Mouse (Mus musculus): ENCODE results near the gene Wif1. TPM values are rescaled to one million over a fixed set of nuclear protein-coding genes. Genes with fewer than 3 reads are reported as not detected.

The Wif1 gene
- polyA plus RNA-seq, 2 experiments from 2014 or later: not detected

DNA sequence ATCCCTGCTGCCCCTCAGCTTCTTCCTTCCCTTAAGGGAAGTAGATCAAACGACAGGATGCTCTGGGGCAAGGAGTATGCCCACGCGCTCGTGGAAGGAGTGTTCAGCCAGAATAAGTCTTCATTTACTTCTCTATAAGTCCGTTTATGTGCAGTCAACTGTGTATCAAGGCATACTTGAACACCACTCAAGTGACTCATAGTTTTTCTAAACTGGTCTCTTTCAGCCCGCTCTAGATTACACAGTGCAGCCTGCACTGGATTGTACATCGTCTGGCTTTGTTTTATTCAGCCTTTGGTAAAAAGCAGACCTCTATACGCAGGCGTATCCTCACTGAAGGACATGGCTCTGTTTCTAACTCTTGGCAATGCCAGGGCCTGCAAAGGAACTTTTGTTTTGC, 46.7 kb downstream of the Wif1 start:
- ATAC-seq: no peak

GRCm38 (mm10) chr10:121082881-121083280, 49.1 kb downstream of the Wif1 start:
- no peak for ATAC-seq

DNA sequence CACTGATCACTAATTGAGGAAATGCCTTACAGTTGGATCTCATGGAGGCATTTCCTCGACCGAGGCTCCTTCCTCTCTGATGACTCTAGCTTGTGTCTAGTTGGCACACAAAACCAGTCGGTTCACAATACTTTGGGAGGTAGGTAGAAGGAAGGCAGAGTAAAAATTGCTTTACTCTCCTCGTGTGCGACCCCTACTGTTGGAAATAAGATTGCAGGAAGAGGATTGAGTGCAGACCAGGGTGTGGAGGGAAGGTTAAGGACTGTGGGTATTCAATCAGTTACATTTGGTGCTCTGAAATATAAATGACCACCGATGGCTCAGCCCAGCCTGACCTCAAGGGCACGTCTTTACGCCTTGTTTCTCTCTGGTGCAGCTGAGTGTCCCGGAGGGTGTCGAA, 49.8 kb downstream of the Wif1 start:
- no peak for ATAC-seq

- ATAC-seq: no peak
Observed at GRCm38 (mm10) chr10:121088679-121089078, 54.9 kb downstream of the Wif1 start.

DNA sequence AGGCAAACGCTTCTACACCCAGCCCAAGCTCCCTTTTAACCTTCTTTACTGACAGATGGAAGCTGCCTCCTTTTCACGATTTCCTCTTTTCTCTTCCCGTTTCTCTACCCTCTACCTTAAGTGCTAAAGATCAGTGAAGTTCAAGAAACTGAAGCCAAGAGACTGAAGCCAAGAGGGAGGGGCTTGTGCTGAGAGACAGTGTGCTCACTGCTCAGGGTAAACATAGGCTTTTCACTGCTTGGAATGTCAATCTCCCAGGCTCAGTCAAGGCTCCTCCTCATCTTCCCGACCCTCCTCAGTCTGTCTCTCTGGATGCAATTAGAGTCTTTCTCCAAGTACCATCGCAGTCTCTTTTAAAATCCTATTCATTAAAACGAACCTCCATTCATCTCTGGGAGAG, 55.6 kb downstream of the Wif1 start:
- ATAC-seq: no peak

GRCm38 (mm10) chr10:121090006-121090405, 56.2 kb downstream of the Wif1 start:
- ATAC-seq: no peak

DNA sequence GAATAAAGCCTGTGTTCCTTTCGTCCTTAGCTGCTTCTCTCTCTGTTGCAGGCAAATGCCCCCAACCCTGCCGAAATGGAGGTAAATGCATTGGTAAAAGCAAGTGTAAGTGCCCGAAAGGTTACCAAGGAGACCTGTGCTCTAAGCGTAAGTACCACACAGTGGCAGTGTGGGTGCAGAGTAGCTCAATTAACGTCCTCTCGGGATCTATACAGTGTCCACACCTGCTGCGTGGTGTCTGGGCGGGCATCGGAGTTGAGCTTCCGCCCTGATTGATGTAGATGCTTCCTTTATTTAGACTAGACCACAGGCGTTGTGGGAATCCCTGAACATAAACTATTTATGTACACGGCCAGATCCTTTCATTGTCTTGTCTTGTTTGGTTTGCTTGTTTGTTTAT, 62.2 kb downstream of the Wif1 start:
- ATAC-seq: no peak

DNA sequence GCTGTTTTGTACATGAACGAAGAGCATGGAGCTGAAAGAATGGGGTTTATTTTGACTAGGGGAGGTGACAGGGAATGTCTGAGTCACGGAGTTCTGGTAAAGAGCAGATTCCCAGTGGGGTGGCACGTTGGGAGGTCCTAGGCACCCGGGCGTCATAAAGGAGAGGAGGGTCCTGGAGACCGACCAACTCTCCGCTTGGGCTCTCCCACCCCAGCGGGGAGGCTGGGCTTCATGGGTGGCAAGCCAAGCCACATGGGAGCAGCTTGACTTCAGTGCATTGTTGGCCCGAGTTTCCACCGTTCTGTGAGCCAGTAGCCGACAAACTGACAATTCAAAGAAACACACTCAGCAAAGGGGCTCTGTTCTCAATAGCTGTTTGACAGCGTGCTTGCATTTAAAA, 64.5 kb downstream of the Wif1 start:
- ATAC-seq: no peak

DNA sequence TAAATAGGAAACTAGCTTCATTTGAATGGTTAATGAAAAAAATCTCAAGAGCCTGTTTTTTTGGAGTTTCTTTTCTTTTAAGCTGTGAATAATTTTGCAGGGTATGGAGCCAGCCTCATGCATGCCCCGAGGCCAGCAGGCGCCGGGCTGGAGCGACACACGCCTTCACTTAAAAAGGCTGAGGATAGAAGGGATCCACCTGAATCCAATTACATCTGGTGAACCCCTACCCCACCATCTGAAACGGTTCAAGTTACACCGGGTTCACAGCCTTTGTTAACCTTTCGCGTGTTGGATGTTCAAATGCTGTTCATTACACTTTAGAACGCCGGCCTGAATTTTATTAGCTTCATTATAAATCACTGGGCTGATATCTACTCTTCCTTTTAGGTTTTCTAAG, 65.9 kb downstream of the Wif1 start:
- no peak for ATAC-seq

DNA sequence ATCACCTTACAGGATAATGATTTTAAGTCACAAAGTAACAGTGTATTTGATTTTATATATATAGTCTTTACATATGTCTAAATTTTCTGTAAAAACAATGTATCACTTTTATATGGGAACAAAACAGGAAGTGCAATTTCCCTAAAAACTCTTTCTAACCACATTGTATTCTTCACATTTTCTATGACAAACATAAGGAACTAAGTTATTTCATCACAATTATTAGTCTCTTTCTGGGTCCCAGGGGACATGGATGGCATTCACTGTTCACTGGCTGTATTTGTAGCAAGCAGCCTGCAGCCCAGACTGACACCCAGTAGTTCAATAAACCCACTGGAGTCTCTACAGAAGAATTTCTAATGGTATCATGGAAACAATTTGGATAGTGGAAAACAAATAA, 82.4 kb downstream of the Wif1 start:
- no peak for ATAC-seq

DNA sequence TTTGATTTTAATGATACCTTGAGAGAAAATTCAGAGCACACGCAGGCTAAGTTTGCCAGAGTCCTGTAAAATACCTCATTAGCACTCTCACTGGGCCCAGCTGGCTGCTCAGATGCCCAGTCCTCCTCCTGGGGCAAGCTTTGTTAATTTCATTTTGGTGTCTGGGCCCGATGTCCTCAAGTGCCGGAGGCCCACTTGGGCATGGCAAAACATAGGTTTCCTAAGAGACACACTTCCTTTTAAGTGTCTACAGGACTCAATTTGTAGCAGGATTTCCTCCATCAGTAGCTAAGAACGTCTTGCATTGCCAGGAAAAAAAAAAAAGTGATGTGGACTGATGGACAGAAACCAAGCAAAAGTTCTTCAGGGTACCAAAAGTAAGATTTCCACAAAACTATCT, 82.9 kb downstream of the Wif1 start:
- ATAC-seq: no peak

DNA sequence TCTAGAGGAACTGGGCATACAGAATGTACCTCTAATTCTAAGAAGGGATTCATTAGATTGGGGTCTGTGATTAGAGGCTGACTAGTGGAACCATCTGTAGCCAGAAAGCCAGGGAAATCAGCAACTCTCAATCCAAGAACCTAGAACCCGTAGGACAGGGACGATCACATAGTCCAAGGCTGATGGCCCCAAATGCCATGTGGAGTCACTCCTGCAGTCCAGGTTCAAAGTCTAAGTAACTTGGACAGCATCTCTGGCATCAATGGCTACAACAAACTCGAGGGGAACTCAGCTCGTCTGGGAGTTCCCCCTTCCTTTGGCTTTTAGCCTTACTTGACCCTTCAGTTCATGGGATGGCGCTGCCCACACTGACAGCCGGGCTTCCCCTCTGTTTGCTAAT, 87.0 kb downstream of the Wif1 start:
- no peak for ATAC-seq

- ATAC-seq: no peak
Observed at GRCm38 (mm10) chr10:121124481-121124880, 90.7 kb downstream of the Wif1 start.

DNA sequence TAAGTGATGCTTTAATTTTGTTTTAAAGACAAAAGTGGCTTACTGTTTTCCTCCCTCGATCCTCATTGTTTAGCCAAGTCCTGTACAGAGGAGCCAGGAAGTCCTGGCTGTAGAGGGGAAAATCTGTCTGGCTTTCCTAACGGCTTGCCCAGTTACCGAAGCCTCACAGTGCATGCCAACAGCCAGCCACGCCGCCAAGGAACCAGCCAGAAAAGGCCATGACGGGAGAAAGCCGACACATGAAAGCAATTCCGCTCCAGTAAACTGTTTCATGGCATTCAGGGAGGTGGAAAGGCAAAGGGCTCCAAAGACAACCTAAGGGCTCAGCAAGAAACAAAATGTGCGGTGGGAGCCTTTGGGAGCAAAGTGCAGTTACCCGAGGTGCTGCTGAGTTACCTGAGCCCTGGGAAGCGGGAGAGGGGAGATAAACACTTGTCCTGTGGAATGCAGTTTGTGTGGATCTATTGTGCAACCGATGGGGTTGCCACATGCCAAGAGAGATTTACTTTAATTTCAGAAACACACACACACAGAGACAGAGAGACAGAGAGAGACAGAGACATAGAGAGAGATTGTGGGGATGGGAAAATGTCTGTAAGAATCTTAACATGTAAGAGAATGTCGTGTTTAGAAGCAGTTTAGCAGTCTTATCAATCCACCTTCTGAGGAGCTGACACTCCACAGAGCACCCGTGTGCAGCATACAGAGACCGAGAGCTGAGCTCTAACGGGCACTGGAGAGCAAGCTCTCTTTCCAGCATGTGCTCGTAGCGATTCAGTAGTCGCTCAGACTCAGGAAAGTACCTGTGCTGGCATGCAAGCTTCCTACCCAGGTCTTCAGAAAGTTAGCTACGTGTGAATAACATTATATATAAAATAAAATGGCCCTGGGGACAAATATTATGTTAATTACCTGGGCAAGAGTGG, 95.5 kb downstream of the Wif1 start:
- ATAC-seq: no peak

Other genes with a start within 250 kb of the Wif1 start
- under 1 TPM; 0.38 to 0.66 TPM for gene Msrb3, start 134.9 kb upstream of the Wif1 start, polyA plus RNA-seq (2017; shearing (Covaris generic))
- 1 to 10 TPM; 4.0 to 4.4 TPM for gene Lemd3, start 54.6 kb upstream of the Wif1 start, polyA plus RNA-seq (2017; shearing (Covaris generic))

Data from activated CD4-positive, CD25-positive, alpha-beta regulatory T cell, adult 4 months (primary cell).